Mouse (Mus musculus) urinary bladder, postnatal 36 days (tissue): ENCODE measurements around the gene Olfr967.
"Not testable (repeated sequence)": the region's sequence is repeated elsewhere in the genome, so short reads cannot be mapped to it uniquely, and the experiment has no call there.

Source experiments
- DNase-seq, 2 experiments: peaks; one replicate each; pipeline ENCODE4 v3.0.0; 2022; ENCODE audit warnings: low spot score in 2 of 2, mixed read lengths in 1 of 2

Gene Olfr967

GRCm38 (mm10) chr9:39745949-39746348 lies at the start of gene Olfr967:
Olfr967 (plus strand) TSS chr9:39746249.
- no peak for DNase-seq

GRCm38 (mm10) chr9:39701123-39701522 lies 44.9 kb upstream of the Olfr967 start:
- DNase-seq = not testable (repeated sequence)

DNA sequence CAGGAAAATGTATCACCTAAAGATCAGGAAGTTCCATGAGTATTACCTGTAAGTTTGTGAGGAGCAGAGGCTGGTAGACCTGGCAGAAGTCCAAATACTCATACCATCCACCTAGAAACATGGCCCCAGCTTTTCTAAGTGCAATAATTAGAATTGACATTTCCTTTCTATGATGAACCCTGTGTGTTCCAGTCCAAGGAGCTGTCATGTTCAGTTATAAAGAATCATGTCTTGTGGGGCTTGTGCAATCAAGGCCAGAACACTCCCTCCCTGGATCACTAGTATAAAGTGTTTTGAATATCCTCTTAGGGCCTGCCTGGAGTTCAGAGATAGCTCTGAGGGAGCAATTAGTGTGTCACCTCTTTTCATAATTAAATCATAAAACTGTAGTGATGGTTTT lies 39.0 kb upstream of the Olfr967 start, which contains the start of gene Olfr149:
Gene Olfr149, minus strand, starts transcription at position 101 of the 400 bp plus-strand sequence.
- DNase-seq = no peak

DNA sequence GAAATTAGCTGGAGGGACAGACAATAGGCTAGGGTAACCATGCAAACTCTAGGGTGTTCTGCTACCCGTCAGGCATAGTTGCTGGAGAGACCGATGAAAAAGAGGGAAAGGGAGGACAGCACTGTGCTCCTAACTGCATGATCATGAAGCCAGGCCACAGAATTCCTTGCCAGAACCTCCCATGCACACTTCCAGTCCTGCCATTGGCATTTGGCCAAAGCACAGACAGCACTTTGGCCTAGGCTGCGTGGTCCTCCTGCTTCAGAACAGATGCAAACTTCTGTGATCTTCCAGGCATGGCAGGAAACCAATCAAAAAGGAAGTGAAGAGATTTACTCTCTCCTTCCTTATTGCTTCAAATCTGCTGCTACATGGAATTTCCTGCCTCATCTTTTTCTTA lies 37.1 kb upstream of the Olfr967 start:
- no peak for DNase-seq

GRCm38 (mm10) chr9:39711053-39711452 lies 35.0 kb upstream of the Olfr967 start, which contains the start of gene Olfr965:
Olfr965 (plus strand) TSS chr9:39711353.
- DNase-seq = no peak

GRCm38 (mm10) chr9:39730678-39731077 lies 15.4 kb upstream of the Olfr967 start, which contains the start of gene Olfr150:
Olfr150 (plus strand) TSS chr9:39730978.
- DNase-seq = no peak

DNA sequence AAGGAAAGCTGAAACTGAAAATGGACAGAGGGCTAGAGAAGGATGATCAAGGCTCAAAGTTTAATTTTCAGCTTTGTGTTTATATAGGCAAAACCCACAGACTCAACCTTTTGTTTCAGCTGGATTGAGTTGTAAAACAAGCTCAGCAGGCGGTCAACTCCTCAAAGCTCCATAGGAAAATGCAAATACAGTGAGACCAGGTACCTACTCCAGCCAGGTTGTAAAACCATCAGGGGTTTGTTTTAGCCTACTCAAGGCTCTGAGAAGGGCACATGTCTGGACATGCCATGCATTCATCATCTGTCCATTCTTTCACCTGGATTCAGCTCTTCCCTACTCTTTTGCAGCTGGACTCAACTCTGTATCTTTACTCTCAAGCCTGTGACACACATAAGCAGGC lies 5.3 kb upstream of the Olfr967 start:
- DNase-seq = no peak

- DNase-seq = no peak
Measured at GRCm38 (mm10) chr9:39746428-39746827, 379 bp downstream of the Olfr967 start.

- no peak for DNase-seq
Measured at GRCm38 (mm10) chr9:39783153-39783552, 37.1 kb downstream of the Olfr967 start, which contains the start of gene Olfr968. Olfr968 (minus strand) TSS chr9:39783253.

- no peak for DNase-seq
Measured at GRCm38 (mm10) chr9:39790558-39790957, 44.5 kb downstream of the Olfr967 start, which contains the start of gene Olfr969. Olfr969 (plus strand) TSS chr9:39790945.
